Mouse (Mus musculus): ENCODE data around the gene Snrpc. TPM values are rescaled to one million over a fixed set of nuclear protein-coding genes. Genes with fewer than 3 reads are reported as not detected.
"Not testable (repeated sequence)": the region's sequence is repeated elsewhere in the genome, so short reads cannot be mapped to it uniquely, and the experiment has no call there.

Gene Snrpc
- 100 to 1,000 TPM in 1 of 2 experiments, 10 to 100 TPM in 1; 94.2 to 102 TPM for total RNA-seq (2021)

- DNase-seq: not testable (repeated sequence)
These were observed at the start of gene Snrpc for GRCm38 (mm10) chr17:27837850-27838249. Gene Snrpc, plus strand, starts transcription at chr17:27838150.

GRCm38 (mm10) chr17:27788456-27789172, 49.3 kb upstream of the Snrpc start:
- no peak for DNase-seq

- no peak for DNase-seq
These were observed 47.9 kb upstream of the Snrpc start for GRCm38 (mm10) chr17:27790015-27790414.

- DNase-seq: no peak
These were observed 47.0 kb upstream of the Snrpc start for GRCm38 (mm10) chr17:27790976-27791375.

GRCm38 (mm10) chr17:27791556-27791955, 46.4 kb upstream of the Snrpc start:
- no peak for DNase-seq

- DNase-seq: no peak
These were observed 45.4 kb upstream of the Snrpc start for GRCm38 (mm10) chr17:27792516-27792915.

GRCm38 (mm10) chr17:27793144-27793543, 44.8 kb upstream of the Snrpc start:
- peak; percentile 56 for DNase-seq

- DNase-seq: peak; percentile 74
These were observed 41.2 kb upstream of the Snrpc start for GRCm38 (mm10) chr17:27796780-27797179.

GRCm38 (mm10) chr17:27797341-27797872, 40.5 kb upstream of the Snrpc start:
- peak; percentile 62 for DNase-seq

- no peak for DNase-seq
These were observed 38.0 kb upstream of the Snrpc start for GRCm38 (mm10) chr17:27799771-27800584.

GRCm38 (mm10) chr17:27800710-27801648, 37.0 kb upstream of the Snrpc start:
- no peak for DNase-seq

- DNase-seq: no peak
These were observed 34.2 kb upstream of the Snrpc start for GRCm38 (mm10) chr17:27803752-27804151.

GRCm38 (mm10) chr17:27804156-27804690, 33.7 kb upstream of the Snrpc start:
- DNase-seq: no peak

GRCm38 (mm10) chr17:27804803-27805770, 32.9 kb upstream of the Snrpc start:
- no peak for DNase-seq

- DNase-seq: no peak
These were observed 30.3 kb upstream of the Snrpc start for GRCm38 (mm10) chr17:27807542-27808078.

GRCm38 (mm10) chr17:27810569-27811331, 27.2 kb upstream of the Snrpc start:
- DNase-seq: no peak

- DNase-seq: no peak
These were observed 26.0 kb upstream of the Snrpc start for GRCm38 (mm10) chr17:27811980-27812379.

- no peak for DNase-seq
These were observed 23.3 kb upstream of the Snrpc start for GRCm38 (mm10) chr17:27814606-27815005.

- DNase-seq: no peak
These were observed 18.9 kb upstream of the Snrpc start for GRCm38 (mm10) chr17:27819011-27819410.
